In genomic region chr2:122351931-122352329, GRCm38 (mm10) we compare ENCODE assay signal across 7 mouse cellular contexts. TPM values are rescaled to one million over a fixed set of nuclear protein-coding genes. Genes with fewer than 3 reads are reported as not detected.
DNase-seq lines count a peak whose midpoint lies in the region; ATAC-seq and TF ChIP-seq lines count a peak whose summit lies in the region.

No protein-coding gene starts in this region.

- ATAC-seq in neural tube, embryonic 11.5 days (ENCODE audit: insufficient read depth, low FRiP score, low TSS enrichment) = no peak
- ATAC-seq in activated CD4-positive, CD25-positive, alpha-beta regulatory T cell, adult 4 months = no peak

- peaks cover 35% of the 10 kb centered on the region for H3K4me1 ChIP-seq in neural tube, embryonic 11.5 days (ENCODE audit: control insufficient read depth, insufficient read depth, low read length)
- peaks cover 9% of the 10 kb centered on the region for H3K4me1 ChIP-seq in cortical plate, adult 2 months (ENCODE audit: control insufficient read depth, insufficient read depth, low read length)
- peaks cover 15% of the 10 kb centered on the region for H3K4me1 ChIP-seq in kidney, adult 2 months (ENCODE audit: control insufficient read depth, insufficient read depth, low read length)
- peaks cover 60% of the 10 kb centered on the region for H3K4me1 ChIP-seq in midbrain, embryonic 10.5 days

- no peak overlapping the region for H3K4me2 ChIP-seq in neural tube, embryonic 11.5 days (ENCODE audit: low read depth)

- peak overlapping the region; percentile 73 for H3K27ac ChIP-seq in neural tube, embryonic 11.5 days (ENCODE audit: low read depth, low read length)
- 0 out of 2 replicates have a peak overlapping the region, but pooled peaks have one; percentile 32 for H3K27ac ChIP-seq in cortical plate, adult 2 months (ENCODE audit: insufficient read depth, low read length)
- peak overlapping the region; percentile 72 for H3K27ac ChIP-seq in kidney, adult 2 months (ENCODE audit: insufficient read depth, low read depth, low read length)
- peak overlapping the region; percentile 63 for H3K27ac ChIP-seq in midbrain, embryonic 10.5 days (replicated peaks)

- DNase-seq in neural tube, embryonic 11.5 days (ENCODE audit: low spot score) = peak; percentile 53
- DNase-seq in neural tube, embryonic 10.5 days (ENCODE audit: extremely low spot score, low spot score) = no peak
- DNase-seq in kidney, adult 2 months = peak; percentile 66
- no peak for DNase-seq in midbrain, embryonic 10.5 days (ENCODE audit: low spot score)
- DNase-seq in thymus, postnatal 36 days = no peak

- 43% methylated on average over 4 of the region's 4 CpGs for WGBS in neural tube, embryonic 11.5 days
- WGBS in kidney, adult 2 months = 65% methylated on average over 4 of the region's 4 CpGs
- 51% methylated on average over 4 of the region's 4 CpGs for WGBS in midbrain, embryonic 10.5 days

- no peak for TF ChIP-seq CTCF in cortical plate, adult 2 months (IDR thresholded peaks at IDR 0.05; ENCODE audit: extremely low read depth, insufficient read depth, low read length)
- no peak for TF ChIP-seq CTCF in kidney, adult 2 months (conservative IDR thresholded peaks at IDR 0.05; ENCODE audit: insufficient read depth, insufficient read length, low read depth, low read length)

- H3K9ac ChIP-seq in neural tube, embryonic 11.5 days (ENCODE audit: low read length) = no peak overlapping the region

- no peaks in the 10 kb centered on the region for H3K27me3 ChIP-seq in neural tube, embryonic 11.5 days (ENCODE audit: control insufficient read depth, insufficient read depth, low read length)
- no peaks in the 10 kb centered on the region for H3K27me3 ChIP-seq in kidney, adult 2 months (replicated peaks; ENCODE audit: control insufficient read depth, insufficient read depth, low read length)
- H3K27me3 ChIP-seq in midbrain, embryonic 10.5 days (ENCODE audit: low read depth, poor library complexity, severe bottlenecking) = no peaks in the 10 kb centered on the region

- no peak overlapping the region for H3K4me3 ChIP-seq in neural tube, embryonic 11.5 days (ENCODE audit: low read depth, low read length)
- no peak overlapping the region for H3K4me3 ChIP-seq in cortical plate, adult 2 months (ENCODE audit: insufficient read depth, low read length)
- no peak overlapping the region for H3K4me3 ChIP-seq in kidney, adult 2 months (ENCODE audit: insufficient read depth, low read depth, low read length)
- H3K4me3 ChIP-seq in midbrain, embryonic 10.5 days = no peak overlapping the region

- H3K36me3 ChIP-seq in neural tube, embryonic 11.5 days (ENCODE audit: control insufficient read depth, insufficient read depth, low read length) = no peaks in the 10 kb centered on the region; the same call in 1 of the 2 replicates
- H3K36me3 ChIP-seq in kidney, adult 2 months (ENCODE audit: control insufficient read depth, insufficient read depth, low read length) = no peaks in the 10 kb centered on the region
- H3K36me3 ChIP-seq in midbrain, embryonic 10.5 days = peaks cover 62% of the 10 kb centered on the region

- TF ChIP-seq POLR2A in cortical plate, adult 2 months (IDR thresholded peaks at IDR 0.05; ENCODE audit: extremely low read depth, insufficient read depth, low read length) = no peak
- no peak for TF ChIP-seq POLR2A in kidney, adult 2 months (IDR thresholded peaks at IDR 0.05; ENCODE audit: low read depth, low read length)

- H3K9me3 ChIP-seq in neural tube, embryonic 11.5 days (ENCODE audit: control insufficient read depth, low read length) = no peaks in the 10 kb centered on the region
- no peaks in the 10 kb centered on the region for H3K9me3 ChIP-seq in midbrain, embryonic 10.5 days (replicated peaks)

RNA-seq across cellular contexts. Expression of gene Shf, which starts 17.0 kb away (rescaled TPM):
- polyA plus RNA-seq in neural tube, embryonic 11.5 days (2014; fragmentation: Nextera tagmentation; extraction: Ambion mirVana) = 12.9 and 13.8 TPM in 2 replicates
- polyA plus RNA-seq in cortical plate, adult 2 months (2012; rRNA removed) = 70.6 and 72.5 TPM in 2 replicates
- 14.7 and 16.2 TPM in 2 replicates for polyA plus RNA-seq in kidney, adult 2 months (2012; rRNA removed)
- 5.8 and 7.9 TPM in 2 replicates for polyA plus RNA-seq in midbrain, embryonic 10.5 days (2016; fragmentation: Nextera tagmentation; extraction: Ambion mirVana)
- polyA plus RNA-seq in activated CD4-positive, CD25-positive, alpha-beta regulatory T cell, adult 4 months (2017; shearing (Covaris generic)) = under 1 TPM in 1 of 2 experiments, not detected in 1; 0.33 TPM

RNA-seq across cellular contexts. Expression of gene Duox1, which starts 36.5 kb away (rescaled TPM):
- polyA plus RNA-seq in neural tube, embryonic 11.5 days (2014; fragmentation: Nextera tagmentation; extraction: Ambion mirVana) = 0.07 and 0.11 TPM in 2 replicates
- 0.04 TPM in 1 of 2 replicates, not detected in the other for polyA plus RNA-seq in cortical plate, adult 2 months (2012; rRNA removed)
- polyA plus RNA-seq in kidney, adult 2 months (2012; rRNA removed) = 0.20 and 0.31 TPM in 2 replicates
- polyA plus RNA-seq in midbrain, embryonic 10.5 days (2016; fragmentation: Nextera tagmentation; extraction: Ambion mirVana) = 0.02 TPM in 2 replicates
- not detected for polyA plus RNA-seq in activated CD4-positive, CD25-positive, alpha-beta regulatory T cell, adult 4 months (2017; shearing (Covaris generic))

RNA-seq across cellular contexts. Expression of gene Duoxa1, which starts 38.4 kb away (rescaled TPM):
- not detected in 2 replicates for polyA plus RNA-seq in neural tube, embryonic 11.5 days (2014; fragmentation: Nextera tagmentation; extraction: Ambion mirVana)
- polyA plus RNA-seq in cortical plate, adult 2 months (2012; rRNA removed) = 0.10 and 0.15 TPM in 2 replicates
- polyA plus RNA-seq in kidney, adult 2 months (2012; rRNA removed) = 0.28 and 0.35 TPM in 2 replicates
- not detected in 2 replicates for polyA plus RNA-seq in midbrain, embryonic 10.5 days (2016; fragmentation: Nextera tagmentation; extraction: Ambion mirVana)
- under 1 TPM in 1 of 2 experiments, not detected in 1; 0.25 TPM for polyA plus RNA-seq in activated CD4-positive, CD25-positive, alpha-beta regulatory T cell, adult 4 months (2017; shearing (Covaris generic))

RNA-seq across cellular contexts. Expression of gene Duoxa2, which starts 53.2 kb away (rescaled TPM):
- polyA plus RNA-seq in neural tube, embryonic 11.5 days (2014; fragmentation: Nextera tagmentation; extraction: Ambion mirVana) = 0.19 TPM in 1 of 2 replicates, not detected in the other
- 0.06 TPM in 1 of 2 replicates, not detected in the other for polyA plus RNA-seq in cortical plate, adult 2 months (2012; rRNA removed)
- 0.20 TPM in 1 of 2 replicates, not detected in the other for polyA plus RNA-seq in kidney, adult 2 months (2012; rRNA removed)
- polyA plus RNA-seq in midbrain, embryonic 10.5 days (2016; fragmentation: Nextera tagmentation; extraction: Ambion mirVana) = not detected in 2 replicates
- not detected for polyA plus RNA-seq in activated CD4-positive, CD25-positive, alpha-beta regulatory T cell, adult 4 months (2017; shearing (Covaris generic))

RNA-seq across cellular contexts. Expression of gene Duox2, which starts 53.7 kb away (rescaled TPM):
- polyA plus RNA-seq in neural tube, embryonic 11.5 days (2014; fragmentation: Nextera tagmentation; extraction: Ambion mirVana) = 0.04 TPM in 1 of 2 replicates, not detected in the other
- polyA plus RNA-seq in cortical plate, adult 2 months (2012; rRNA removed) = 0.02 TPM in 1 of 2 replicates, not detected in the other
- polyA plus RNA-seq in kidney, adult 2 months (2012; rRNA removed) = 0.05 and 0.17 TPM in 2 replicates
- not detected in 2 replicates for polyA plus RNA-seq in midbrain, embryonic 10.5 days (2016; fragmentation: Nextera tagmentation; extraction: Ambion mirVana)
- not detected for polyA plus RNA-seq in activated CD4-positive, CD25-positive, alpha-beta regulatory T cell, adult 4 months (2017; shearing (Covaris generic))

Comparison
In these comparisons a context has a peak if more than half of its experiments do, and no peak if none do; other contexts are left out.
1. DNase-seq: peak in neural tube, embryonic 11.5 days (single experiment) and kidney, adult 2 months (single experiment); none in neural tube, embryonic 10.5 days (single experiment), midbrain, embryonic 10.5 days (single experiment) and thymus, postnatal 36 days (0 of 2).
2. Peak in every context shown above with its lines, with median percentiles within 50 percentile points of each other: H3K27ac ChIP-seq.